Mouse (Mus musculus) kidney, embryonic 14.5 days (tissue): ENCODE measurements at regions not wholly inside any gene's neighbourhood (a gene's known extent, or its start where the extent isn't known, plus 50 kb on each side); places are given as distances from the start of the nearest gene placed in this dataset.

Experiments used
- ATAC-seq: fragments of 200-750 bp; cut with Nextera tagmentation; 2 replicates; pipeline ENCODE4 v1.8.0; 2017; ENCODE audit warnings: moderate number of reproducible peaks, mild to moderate bottlenecking, moderate TSS enrichment, moderate library complexity; ENCODE audit not compliant: low FRiP score, low TSS enrichment
- H3K27ac ChIP-seq: fragments of 300-500 bp; sonication (generic); 2 replicates; pipeline ENCODE4 v1.5.1; 2014; ENCODE audit warnings: low read depth, mild to moderate bottlenecking, low read length, moderate library complexity, mixed read lengths
- H3K27me3 ChIP-seq: fragments of 300-500 bp; sonication (generic); 2 replicates; pipeline ENCODE4 v1.6.1; 2014; ENCODE audit warnings: mild to moderate bottlenecking, low read length; ENCODE audit not compliant: control insufficient read depth, insufficient read depth
- H3K36me3 ChIP-seq: fragments of 300-500 bp; sonication (generic); 2 replicates; pipeline ENCODE4 v1.6.1; 2014; ENCODE audit warnings: low read length, mixed read lengths; ENCODE audit not compliant: control insufficient read depth, insufficient read depth
- H3K4me1 ChIP-seq: fragments of 300-500 bp; sonication (generic); 2 replicates; pipeline ENCODE4 v1.6.1; 2014; ENCODE audit warnings: low read length, mixed read lengths; ENCODE audit not compliant: control insufficient read depth, insufficient read depth
- H3K4me2 ChIP-seq: fragments of 300-500 bp; sonication (generic); replicated peaks from 2 replicates; pipeline ENCODE4 v1.6.1; 2014; ENCODE audit warnings: low read depth, mild to moderate bottlenecking, low read length
- H3K4me3 ChIP-seq: fragments of 300-500 bp; sonication (generic); 2 replicates; pipeline ENCODE4 v1.5.1; 2014; ENCODE audit warnings: mild to moderate bottlenecking, low read length
- H3K9ac ChIP-seq: fragments of 300-500 bp; sonication (generic); 2 replicates; pipeline ENCODE4 v1.6.1; 2014; ENCODE audit warnings: low read depth, mild to moderate bottlenecking, low read length, moderate library complexity
- H3K9me3 ChIP-seq: fragments of 300-500 bp; sonication (generic); 2 replicates; pipeline ENCODE4 v1.6.1; 2016; ENCODE audit warnings: low read length; ENCODE audit not compliant: control insufficient read depth
- WGBS: fragments of 180-500 bp; shearing (Covaris S2); extraction: QIAGEN DNeasy Blood & Tissue Kit; methylation state at CpG from one replicate; pipeline ENCODE4 v1.1.7; 2014; 5-methylcytosine and 5-hydroxymethylcytosine counted together

DNA sequence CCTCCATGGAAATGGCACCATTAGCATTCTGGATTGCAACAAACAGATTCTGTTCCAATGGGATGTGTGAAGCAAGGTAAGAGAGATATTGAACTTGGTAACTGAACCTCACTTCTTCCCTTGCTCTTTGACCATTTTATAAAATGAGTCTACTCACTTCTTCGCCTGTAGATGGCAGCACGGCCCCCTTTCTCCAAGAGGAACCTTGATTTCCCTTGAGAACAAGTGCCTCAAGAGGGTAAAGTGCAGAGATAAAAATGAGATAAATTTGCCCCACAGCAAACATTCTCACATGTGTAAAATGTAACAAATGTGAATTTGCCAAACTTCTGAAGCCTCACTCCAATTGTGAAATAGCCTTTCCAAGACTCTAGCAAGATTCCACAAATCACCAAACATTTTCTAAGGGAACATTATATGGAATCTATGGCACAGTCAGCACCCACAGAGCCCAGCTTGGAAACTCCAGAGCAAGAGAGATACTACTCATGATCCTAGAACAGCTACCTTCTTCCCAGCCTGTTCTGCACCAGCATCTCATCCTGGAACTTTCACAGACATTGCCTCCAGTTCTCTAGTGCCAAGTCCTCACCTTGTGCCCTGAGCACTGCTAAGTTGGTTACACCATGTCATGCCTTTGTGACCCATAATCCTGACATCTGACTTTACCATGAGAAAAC, 60.3 kb upstream of the Trabd2b start:
- Histone ChIP-seq H3K27me3 (no peaks in the 10 kb centered on the region), H3K4me2 (no peak overlapping the region), H3K36me3 (no peaks in the 10 kb centered on the region), H3K27ac (no peak overlapping the region; the same call in 1 of the 2 replicates), H3K9me3 (no peaks in the 10 kb centered on the region), H3K4me3 (no peak overlapping the region), H3K4me1 (no peaks in the 10 kb centered on the region), H3K9ac (no peak overlapping the region)
- ATAC-seq, result no peak
- 0% methylated on average over 2 of the region's 2 CpGs for WGBS

DNA sequence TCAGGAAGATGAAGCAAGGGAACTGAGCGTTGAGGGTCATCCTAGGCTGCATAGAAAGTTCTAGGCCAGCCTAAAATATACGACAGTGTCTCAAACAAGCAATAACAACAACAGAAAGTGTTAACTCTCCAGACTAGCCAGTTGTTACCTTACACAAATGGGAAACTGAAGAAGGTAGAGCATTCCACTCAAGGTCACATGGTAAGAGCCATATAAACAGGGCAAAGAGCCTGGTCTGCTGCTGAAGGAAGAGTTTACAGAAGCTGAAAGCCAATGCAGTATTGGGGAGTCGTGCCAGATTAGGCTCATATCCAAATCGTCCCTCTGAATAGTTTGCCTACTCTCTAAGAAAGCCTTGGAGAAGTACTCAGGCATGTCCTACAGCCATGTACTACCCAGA, 59.6 kb upstream of the Trabd2b start:
- H3K9me3 ChIP-seq, result no peaks in the 10 kb centered on the region
- ATAC-seq, result no peak
- no peak overlapping the region for H3K27ac ChIP-seq
- H3K4me3 ChIP-seq, result no peak overlapping the region
- H3K4me2 ChIP-seq, result no peak overlapping the region
- H3K4me1 ChIP-seq, result no peaks in the 10 kb centered on the region
- H3K9ac ChIP-seq, result no peak overlapping the region
- WGBS, result 77% methylated on average over 4 of the region's 4 CpGs
- H3K36me3 ChIP-seq, result no peaks in the 10 kb centered on the region
- no peaks in the 10 kb centered on the region for H3K27me3 ChIP-seq

DNA sequence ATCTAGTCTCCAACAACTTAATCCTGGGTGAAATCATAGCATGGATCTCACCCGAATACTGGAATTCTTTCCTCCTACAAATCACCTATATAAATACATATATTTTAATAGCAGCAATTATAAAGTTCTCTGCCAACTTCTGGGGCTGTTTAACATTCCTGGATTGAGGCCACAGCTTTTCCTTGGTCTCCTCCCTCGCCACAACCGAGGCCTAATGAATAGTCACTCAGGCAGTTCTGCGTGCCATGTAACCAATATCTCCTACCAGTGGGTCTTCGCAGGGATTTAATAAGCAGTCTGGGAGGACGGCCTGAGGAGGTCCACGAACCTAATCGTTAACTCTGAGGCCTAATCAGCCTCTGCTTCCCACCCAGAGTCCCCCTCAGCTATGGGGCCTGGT, 56.9 kb upstream of the Trabd2b start:
- no peaks in the 10 kb centered on the region for H3K4me1 ChIP-seq
- no peak overlapping the region for H3K4me3 ChIP-seq
- no peak overlapping the region for H3K27ac ChIP-seq
- H3K9me3 ChIP-seq, result no peaks in the 10 kb centered on the region
- no peak for ATAC-seq
- H3K9ac ChIP-seq, result no peak overlapping the region
- H3K27me3 ChIP-seq, result no peaks in the 10 kb centered on the region
- H3K4me2 ChIP-seq, result no peak overlapping the region
- 70% methylated on average over 8 of the region's 8 CpGs for WGBS
- H3K36me3 ChIP-seq, result no peaks in the 10 kb centered on the region

DNA sequence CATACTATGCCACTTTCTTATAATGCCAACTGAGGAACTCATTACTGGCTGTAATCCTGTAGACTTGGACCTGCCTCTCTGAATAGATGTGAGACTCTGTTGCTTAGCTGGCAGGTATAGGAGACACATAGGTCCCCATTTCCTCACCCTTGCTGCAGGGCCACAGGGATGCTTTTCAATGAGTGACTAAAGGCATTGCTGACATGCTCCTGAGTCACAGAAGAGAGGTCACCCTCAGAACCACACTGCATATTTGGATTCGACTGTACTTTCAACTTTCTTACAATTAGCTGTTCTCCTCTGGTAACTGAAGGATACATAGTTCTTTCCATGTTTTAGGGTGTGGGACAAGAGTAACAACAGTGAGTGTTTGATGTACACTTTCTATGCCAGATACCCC, 55.2 kb upstream of the Trabd2b start:
- H3K9ac ChIP-seq, result no peak overlapping the region
- H3K9me3 ChIP-seq, result no peaks in the 10 kb centered on the region
- H3K27me3 ChIP-seq, result no peaks in the 10 kb centered on the region
- H3K36me3 ChIP-seq, result no peaks in the 10 kb centered on the region
- no peak overlapping the region for H3K4me3 ChIP-seq
- ATAC-seq, result no peak
- no peak overlapping the region for H3K4me2 ChIP-seq
- H3K4me1 ChIP-seq, result no peaks in the 10 kb centered on the region
- no peak overlapping the region for H3K27ac ChIP-seq
- WGBS, result 71% methylated on average over 1 of the region's 1 CpGs

DNA sequence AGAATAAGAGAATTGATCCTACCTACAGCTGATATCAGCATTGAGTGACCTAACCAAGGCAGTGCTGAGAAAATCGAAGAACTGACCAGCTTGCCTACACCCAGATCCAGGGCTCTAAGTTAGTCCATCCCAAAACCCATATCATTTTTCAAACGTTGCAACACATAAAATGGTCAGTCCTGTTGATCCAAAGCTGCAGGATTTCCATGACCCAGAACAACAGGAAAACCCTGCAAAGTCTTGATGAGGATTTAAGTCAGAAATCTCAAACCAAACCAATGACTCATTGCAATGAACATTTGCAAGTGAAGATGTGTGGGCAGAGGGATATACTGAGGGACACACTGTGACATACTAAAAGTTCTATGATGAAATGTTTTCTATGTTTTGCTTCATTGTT, 53.5 kb upstream of the Trabd2b start:
- H3K36me3 ChIP-seq, result no peaks in the 10 kb centered on the region
- 79% methylated on average over 2 of the region's 2 CpGs for WGBS

More for the DNA sequence above, 53.5 kb upstream of the Trabd2b start:
- Histone ChIP-seq H3K27ac (no peak overlapping the region), H3K9me3 (no peaks in the 10 kb centered on the region), H3K4me3 (no peak overlapping the region), H3K9ac (no peak overlapping the region), H3K4me2 (no peak overlapping the region), H3K4me1 (no peaks in the 10 kb centered on the region), H3K27me3 (no peaks in the 10 kb centered on the region)
- ATAC-seq, result no peak
